Mouse (Mus musculus) NIH3T3 (cell line): Measurements from ENCODE around the gene Shkbp1.

Experiments used
- DNase-seq: peaks from one replicate; pipeline ENCODE4 v3.0.0-alpha.2; 2012; ENCODE audit warnings: low read depth

Shkbp1 gene

GRCm38 (mm10) chr7:27366082-27366844, 10.4 kb upstream of the Shkbp1 start:
- DNase-seq = peak; percentile 24

GRCm38 (mm10) chr7:27364379-27364778, 8.6 kb upstream of the Shkbp1 start:
- no peak for DNase-seq

- peak; percentile 100 for DNase-seq
These were observed 5.6 kb upstream of the Shkbp1 start for GRCm38 (mm10) chr7:27361283-27361946.

GRCm38 (mm10) chr7:27360749-27361148, 4.9 kb upstream of the Shkbp1 start:
- DNase-seq = no peak

GRCm38 (mm10) chr7:27359706-27360358, 4.0 kb upstream of the Shkbp1 start:
- DNase-seq = no peak

GRCm38 (mm10) chr7:27359162-27359561, 3.3 kb upstream of the Shkbp1 start:
- DNase-seq = no peak

GRCm38 (mm10) chr7:27357595-27357978, 1.8 kb upstream of the Shkbp1 start:
- DNase-seq = no peak

- DNase-seq = no peak
These were observed 1.2 kb upstream of the Shkbp1 start, which contains the start of gene Gm20479 for GRCm38 (mm10) chr7:27356861-27357594. Gm20479 (minus strand) TSS chr7:27357419.

GRCm38 (mm10) chr7:27356248-27356647, 429 bp upstream of the Shkbp1 start:
- no peak for DNase-seq

GRCm38 (mm10) chr7:27355261-27355660, 558 bp downstream of the Shkbp1 start:
- no peak for DNase-seq

- no peak for DNase-seq
These were observed 1.0 kb downstream of the Shkbp1 start for GRCm38 (mm10) chr7:27354783-27355182.

- peak; percentile 46 for DNase-seq
These were observed 1.7 kb downstream of the Shkbp1 start for GRCm38 (mm10) chr7:27354144-27354543.

GRCm38 (mm10) chr7:27345444-27345843, 10.4 kb downstream of the Shkbp1 start:
- no peak for DNase-seq

- peak; percentile 61 for DNase-seq
These were observed 13.2 kb downstream of the Shkbp1 start for GRCm38 (mm10) chr7:27342595-27342994.

GRCm38 (mm10) chr7:27339519-27339918, 16.3 kb downstream of the Shkbp1 start:
- DNase-seq = no peak

GRCm38 (mm10) chr7:27339114-27339513, 16.7 kb downstream of the Shkbp1 start:
- DNase-seq = no peak

- DNase-seq = peak; percentile 35
These were observed 18.5 kb downstream of the Shkbp1 start, which contains the start of gene Ltbp4 for GRCm38 (mm10) chr7:27337175-27337853. Ltbp4 (minus strand) TSS chr7:27337692.

- peak; percentile 97 for DNase-seq
These were observed 19.6 kb downstream of the Shkbp1 start for GRCm38 (mm10) chr7:27335928-27336823.

GRCm38 (mm10) chr7:27335011-27335720, 20.7 kb downstream of the Shkbp1 start:
- DNase-seq = peak; percentile 31

- DNase-seq = no peak
These were observed 21.4 kb downstream of the Shkbp1 start for GRCm38 (mm10) chr7:27334405-27334911.
